Mouse (Mus musculus): ENCODE results near the gene Tmem54.

DNA sequence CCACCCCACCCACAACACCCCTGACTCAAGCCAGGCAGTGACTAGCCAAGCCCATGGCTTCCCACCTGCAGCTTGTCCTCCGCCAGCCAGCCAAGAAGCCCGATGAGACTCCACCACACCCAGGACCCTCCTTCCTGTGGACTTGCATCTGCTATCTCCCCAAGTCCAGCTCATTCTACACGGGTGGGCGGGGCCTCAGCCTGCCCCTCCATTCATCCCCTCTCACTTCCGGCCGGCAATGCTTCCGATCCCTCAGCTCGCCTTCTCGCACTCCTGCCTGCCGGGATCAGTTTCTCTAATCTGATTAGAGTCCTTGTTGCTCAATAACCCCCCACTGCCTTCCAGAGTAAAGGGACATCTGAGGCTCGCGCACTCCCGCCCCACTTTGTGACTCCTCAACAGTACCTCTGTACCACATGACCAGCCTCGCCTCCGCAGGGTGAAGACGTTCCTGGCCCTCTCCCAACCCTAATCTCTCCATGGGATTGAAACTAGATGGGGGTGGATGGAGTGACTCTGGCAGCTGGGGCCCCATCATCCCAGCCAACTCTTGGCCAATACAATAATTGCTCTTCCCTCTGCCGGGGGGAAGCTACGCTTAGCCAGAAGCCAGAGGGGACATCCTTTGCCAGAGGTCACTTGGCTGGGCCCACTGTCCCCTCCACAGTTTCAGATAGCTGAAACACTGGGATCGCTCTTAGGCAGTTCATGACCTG, 20.5 kb downstream of the Tmem54 start:
- TF ChIP-seq CTCF (IDR thresholded peaks at IDR 0.05; ENCODE audit: extremely low read depth, insufficient read depth, low read length) = no peak
- TF ChIP-seq POLR2A (IDR thresholded peaks at IDR 0.05; ENCODE audit: extremely low read depth, insufficient read depth, low read length) = no peak

Measured in cortical plate, adult 2 months (tissue).